Mouse (Mus musculus) spleen, adult 2 months (tissue): Measurements from ENCODE around the gene Ppil1.

Source experiments
- CTCF ChIP-seq: fragments of 200-500 bp; IDR thresholded peaks from 2 replicates; pipeline ENCODE4 v1.5.1; 2011; ENCODE audit warnings: mild to moderate bottlenecking, inconsistent platforms; ENCODE audit not compliant: insufficient read depth, insufficient read length, insufficient replicate concordance; ENCODE audit errors: extremely low read depth
- POLR2A ChIP-seq: fragments of 200-500 bp; IDR thresholded peaks from 2 replicates; pipeline ENCODE4 v1.6.1; 2011; ENCODE audit warnings: low read depth, low read length, inconsistent platforms

DNA sequence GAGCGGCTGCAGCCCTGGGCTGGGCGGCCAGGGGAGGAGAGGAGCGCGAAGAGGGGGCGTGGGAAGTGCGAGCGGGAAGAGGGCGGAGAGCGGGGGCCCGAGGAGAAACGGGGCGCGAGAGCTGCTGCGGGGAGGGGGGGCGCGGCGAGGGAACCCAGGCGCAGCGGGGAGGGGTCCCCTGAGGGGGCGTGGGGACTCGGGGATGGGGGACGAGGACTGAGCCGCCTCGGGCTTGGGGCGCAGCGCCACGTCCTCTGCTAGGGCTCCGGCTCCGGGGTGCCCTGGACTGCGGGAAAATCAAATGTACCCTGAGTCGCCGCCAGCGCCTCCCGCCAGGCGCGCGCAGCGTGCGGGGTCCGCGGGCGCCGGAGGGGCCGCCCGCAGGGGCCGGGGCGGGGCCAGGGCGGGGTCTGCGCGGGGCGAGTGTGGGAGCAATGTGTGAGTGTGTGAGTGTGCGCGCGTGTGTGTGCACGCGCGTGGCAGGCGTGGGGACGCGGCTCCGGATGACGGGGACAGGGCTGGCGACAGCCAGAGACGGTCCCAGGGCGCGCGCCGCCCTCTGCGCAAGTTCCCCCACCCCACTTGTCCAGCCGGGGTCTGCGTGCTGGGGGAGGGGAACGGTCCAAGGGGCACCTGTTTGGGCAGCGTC, 26.1 kb downstream of the Ppil1 start, which contains the start of gene Cpne5:
- no peak for TF ChIP-seq CTCF
- TF ChIP-seq POLR2A: no peak
